Mouse (Mus musculus): ENCODE measurements around the gene Qsox2.

- TF ChIP-seq POLR2A (IDR thresholded peaks at IDR 0.05; ENCODE audit: borderline replicate concordance, insufficient read depth, low read length) (no peak), CTCF (IDR thresholded peaks at IDR 0.05; ENCODE audit: borderline replicate concordance, insufficient read depth, low read depth, low read length) (no peak)
Observed at GRCm38 (mm10) chr2:26265095-26265494, 27.8 kb upstream of the Qsox2 start.

Measured in cerebellum, adult 2 months (tissue).